Mouse (Mus musculus) right cerebral cortex, postnatal 4 days (tissue): Measurements from ENCODE around the gene Slc6a5.
"Not testable (repeated sequence)": the region's sequence is repeated elsewhere in the genome, so short reads cannot be mapped to it uniquely, and the experiment has no call there.

ENCODE experiments used
- DNase-seq: peaks from one replicate; pipeline ENCODE4 v3.0.0-alpha.2; 2022

Slc6a5 gene

DNA sequence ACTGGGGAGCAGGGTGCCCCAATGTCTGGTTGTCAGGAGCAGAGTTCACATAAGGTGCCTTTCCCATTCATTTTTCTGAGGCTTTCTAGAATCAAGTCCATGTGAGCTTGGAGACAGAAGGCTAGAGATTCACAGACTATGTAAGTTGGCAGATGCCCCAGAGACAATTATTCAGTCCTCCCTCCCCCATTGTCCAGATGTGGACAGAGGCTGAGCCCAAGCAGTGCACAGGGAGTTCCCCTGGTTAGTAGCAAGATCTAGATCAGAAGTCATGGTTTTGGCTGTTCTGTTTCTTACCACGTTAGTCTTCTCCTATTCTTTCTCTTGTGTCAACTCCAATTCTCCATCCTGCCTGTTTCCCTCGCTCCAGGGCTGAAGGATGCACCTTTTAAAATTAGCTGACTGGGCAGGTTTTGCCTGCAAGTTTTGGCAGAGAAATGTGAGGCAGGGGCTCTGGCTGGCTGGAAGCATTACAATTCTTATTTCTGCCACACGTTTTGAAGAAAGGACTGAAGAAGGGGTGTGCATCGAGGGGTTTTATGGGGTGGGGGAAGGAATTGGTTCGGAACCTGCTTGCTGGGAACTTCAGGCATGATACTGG, 3.9 kb downstream of the Slc6a5 start:
- DNase-seq: no peak

DNA sequence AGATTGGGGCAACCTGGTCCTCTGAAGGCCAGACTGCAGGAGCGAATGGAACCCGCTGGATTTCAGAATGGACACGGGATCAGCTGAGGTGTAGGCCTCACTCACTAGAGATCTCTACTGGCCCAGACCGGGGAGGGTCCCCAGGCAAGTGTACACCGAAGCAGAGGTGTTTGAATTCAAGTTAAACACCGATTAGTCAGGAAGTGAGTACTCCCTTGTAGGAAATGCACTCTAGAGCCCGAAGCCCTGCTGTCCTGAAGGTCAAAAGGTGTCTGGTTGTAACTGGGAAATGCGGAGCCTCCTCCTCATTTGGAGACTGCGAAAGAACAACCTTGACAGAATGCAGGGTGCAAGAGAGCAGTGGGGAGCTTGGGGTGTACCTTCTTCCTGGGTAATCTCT, 5.0 kb downstream of the Slc6a5 start:
- DNase-seq: no peak

DNA sequence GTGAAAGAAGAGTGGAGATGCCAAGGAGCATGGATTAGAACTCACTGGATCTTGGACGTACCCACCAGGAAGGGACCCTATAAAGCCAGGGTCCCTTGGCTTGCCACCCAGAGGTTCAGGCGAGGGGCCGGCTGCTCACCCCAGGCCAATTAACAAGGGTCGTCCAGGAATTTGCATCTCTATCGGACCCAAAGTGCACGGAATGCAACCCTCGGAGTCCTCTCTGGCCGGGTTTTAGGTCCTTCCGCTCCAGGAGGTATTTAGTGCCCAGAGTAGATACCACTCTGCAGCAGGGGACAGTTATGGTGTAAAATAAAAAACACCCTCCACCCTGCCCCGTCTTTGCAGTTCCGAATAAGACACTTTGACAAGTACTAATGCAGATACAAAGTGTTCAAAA, 5.5 kb downstream of the Slc6a5 start:
- no peak for DNase-seq

DNA sequence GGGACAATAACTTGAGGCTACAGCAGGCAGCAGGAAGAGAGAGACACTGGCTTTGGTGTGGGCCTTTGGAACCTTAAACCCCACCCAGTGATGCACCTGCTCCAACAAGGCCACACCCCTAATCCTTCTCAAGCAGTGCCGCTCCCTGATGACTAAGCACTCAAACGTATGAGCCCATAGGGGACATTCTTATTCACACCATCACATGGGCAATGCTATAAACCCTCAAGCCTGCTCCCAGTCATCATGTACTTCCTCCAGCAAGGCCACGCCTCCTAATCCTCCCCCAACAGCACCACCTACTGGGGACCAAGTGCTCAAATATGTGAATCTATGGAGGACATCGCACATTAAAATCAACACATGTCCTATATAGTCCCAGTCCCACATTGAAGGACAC, 9.5 kb downstream of the Slc6a5 start:
- DNase-seq: no peak

DNA sequence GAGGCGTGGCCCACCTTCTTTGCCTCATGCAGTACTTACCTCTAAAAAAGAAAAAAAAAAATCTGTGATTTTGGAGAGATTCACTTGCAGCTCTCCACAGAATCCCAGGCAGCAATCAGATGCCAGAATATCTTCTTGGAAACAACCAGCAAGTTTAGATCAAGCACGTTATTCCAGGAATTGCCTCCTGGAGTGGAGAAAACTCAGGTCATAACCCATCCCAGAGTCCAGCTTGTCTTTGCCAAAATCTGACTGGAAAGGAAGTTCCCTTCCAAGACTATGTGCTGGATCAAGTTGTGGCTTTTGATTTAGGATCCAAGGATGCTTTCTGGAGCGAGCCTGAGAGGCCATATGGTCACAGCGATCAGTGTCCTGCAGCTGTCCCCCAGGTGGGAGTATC, 10.8 kb downstream of the Slc6a5 start:
- no peak for DNase-seq

DNA sequence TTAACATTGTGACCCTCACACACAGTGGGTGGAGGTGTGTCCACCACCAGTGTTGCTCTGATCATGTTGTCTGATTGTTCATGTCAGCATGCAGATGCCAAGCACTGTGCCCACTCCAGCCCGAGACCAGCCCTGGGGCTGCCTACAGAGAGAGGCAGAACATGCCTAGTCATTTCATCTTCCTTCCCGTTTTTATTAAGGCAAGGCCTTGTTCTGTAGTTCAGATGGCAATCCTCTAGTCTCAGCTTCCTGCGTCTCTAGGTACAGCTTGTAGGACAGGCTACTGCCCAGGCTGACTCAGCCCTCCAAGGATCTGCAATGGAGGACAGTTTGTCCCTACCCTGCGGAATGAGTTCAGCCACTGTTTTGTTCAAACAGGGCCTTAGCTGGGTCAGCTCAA, 13.0 kb downstream of the Slc6a5 start:
- DNase-seq: no peak

DNA sequence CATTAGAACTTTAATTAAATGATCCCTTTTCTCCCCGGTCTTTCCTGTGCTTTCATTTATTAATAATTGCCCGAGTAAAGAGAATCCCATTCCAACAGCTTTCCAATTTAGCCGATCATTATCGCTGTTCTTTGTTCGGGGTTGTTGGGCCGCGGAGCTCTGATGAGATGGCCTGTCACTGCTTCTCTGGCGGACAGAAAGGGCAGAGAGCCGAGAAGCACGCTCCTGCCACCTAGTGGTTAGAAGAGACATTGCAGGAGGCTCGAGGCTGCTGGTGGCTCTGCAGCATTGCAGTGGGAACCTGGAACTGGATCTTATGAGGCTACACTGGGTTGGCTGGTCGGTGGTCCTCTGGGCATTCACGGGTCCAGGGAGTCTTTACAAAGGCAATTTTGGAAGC, 13.4 kb downstream of the Slc6a5 start:
- peak; percentile 66 for DNase-seq

DNA sequence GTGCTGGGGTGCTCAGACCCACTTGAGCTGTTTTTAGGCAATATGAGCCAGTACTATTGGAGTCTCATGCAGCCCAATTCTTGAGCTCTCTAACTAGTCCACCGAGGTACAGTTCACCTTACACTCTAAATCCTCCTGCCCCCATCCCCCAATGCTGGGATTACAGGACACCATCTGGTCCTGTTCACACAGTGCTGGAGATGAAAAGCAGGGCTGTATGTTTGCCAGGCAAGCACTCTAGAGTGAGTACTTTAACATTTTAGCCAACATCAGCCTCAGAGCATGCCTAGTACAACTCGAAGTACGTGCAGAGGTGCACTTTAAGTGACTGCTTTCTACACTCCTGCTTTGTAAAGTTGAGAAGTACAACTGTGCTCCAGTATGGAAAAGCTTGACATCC, 18.6 kb downstream of the Slc6a5 start:
- no peak for DNase-seq

DNA sequence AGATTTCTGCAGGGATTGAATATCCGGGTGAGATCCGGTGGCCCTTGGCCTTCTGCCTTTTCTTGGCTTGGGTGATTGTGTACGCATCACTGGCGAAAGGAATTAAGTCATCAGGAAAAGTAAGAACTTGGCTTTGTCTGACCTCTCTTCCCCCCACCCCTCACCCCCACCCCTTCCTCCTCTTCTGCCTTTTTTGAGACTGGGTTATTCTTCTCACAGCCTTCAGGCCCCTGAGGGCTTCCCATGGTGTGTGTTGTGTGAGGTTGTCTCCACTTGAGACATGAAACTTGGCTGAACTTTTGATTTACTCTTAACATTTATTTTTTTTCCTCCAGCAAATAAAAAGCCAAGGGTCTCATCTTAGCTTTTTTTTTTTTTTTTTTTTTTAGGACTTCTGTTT, 20.1 kb downstream of the Slc6a5 start:
- DNase-seq: no peak

DNA sequence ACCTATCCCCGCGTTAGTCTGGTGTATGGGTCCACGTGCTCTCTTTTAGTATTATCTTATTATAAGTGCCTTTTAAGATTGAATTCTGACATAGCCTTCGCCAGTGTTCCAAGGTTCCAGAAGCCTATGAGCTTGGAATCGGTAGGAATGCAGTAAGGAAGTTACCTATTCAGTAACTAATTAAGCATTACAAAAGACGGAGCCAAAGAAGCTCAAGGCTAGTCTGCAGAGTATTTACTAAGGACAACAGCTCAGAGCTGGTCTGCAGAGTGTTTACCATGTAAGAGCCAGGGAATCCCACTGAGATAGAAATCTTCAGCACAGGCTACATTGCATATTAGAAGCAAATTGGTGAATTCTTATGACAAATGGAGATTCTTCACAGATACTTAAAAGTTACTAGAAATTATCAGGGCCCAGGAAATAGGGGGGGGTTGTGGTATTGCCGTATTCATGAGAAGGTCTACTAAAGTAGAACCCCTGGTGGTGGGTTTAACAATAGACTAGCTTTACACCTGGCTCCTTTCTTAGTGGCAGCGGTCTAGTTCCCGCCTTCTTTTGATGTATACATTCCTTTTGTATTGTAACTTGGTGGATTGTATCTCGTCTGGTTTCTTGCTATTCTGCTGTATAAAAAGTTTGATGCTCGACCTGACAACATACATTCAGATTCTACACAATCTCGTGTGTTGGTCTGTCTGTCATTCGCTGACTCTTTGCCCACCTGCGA, 23.6 kb downstream of the Slc6a5 start:
- DNase-seq: not testable (repeated sequence)

DNA sequence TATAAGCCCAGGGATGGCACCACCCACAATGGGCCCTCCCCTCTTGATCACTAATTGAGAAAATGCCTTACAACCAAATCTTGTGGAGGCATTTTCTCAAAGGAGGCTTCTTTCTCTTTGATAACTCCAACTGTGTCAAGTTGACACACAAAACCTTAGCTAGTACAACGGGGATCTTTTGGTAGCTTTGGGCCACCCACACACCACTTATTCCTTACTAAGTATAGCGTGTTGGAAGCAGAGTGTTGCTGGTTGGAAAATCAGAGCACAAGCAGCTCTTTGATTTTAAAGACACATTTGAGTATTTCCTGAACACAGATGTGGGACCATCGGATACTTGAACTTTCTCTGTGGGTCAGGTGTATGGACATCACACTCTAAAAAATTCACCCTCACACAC, 26.9 kb downstream of the Slc6a5 start:
- no peak for DNase-seq

DNA sequence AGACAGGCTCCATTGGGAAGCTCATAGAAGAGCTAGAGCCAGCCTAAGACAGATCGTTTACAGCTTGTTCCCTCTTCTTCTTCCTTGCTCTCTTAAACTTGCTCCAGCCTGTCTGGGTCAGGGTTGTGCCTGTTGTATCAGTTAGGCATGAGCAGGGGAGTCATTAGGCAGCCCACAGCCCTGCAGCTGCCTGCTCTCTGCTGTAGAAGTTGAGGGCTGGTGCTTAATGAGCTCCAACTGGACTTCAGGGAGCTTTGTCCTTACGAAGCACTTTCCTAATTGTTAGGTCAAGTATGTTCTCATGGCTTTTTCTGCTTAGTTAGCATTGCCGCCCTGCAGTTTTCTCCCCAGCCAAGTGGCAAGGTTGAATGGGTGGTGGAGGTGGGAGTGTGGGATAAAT, 32.1 kb downstream of the Slc6a5 start:
- no peak for DNase-seq

DNA sequence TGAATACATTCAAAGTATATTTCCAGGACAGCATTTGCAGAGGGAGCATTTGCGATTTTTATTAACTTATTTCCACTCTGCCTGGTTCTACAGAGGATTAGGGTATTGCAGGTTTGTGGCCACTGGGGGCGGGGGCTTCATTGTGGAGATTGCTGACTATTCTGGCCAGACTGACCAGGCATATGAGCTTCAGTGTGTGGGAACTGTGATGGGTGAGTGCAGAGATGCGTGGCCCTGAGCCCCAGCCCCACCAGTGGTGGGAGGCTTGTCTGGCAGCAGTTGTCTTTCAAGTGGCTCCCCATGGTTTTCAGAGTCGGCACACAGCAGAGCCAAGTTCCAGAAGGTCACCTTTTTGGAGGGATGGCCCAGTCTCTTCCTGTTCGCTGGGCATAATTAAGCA, 32.5 kb downstream of the Slc6a5 start:
- DNase-seq: no peak

DNA sequence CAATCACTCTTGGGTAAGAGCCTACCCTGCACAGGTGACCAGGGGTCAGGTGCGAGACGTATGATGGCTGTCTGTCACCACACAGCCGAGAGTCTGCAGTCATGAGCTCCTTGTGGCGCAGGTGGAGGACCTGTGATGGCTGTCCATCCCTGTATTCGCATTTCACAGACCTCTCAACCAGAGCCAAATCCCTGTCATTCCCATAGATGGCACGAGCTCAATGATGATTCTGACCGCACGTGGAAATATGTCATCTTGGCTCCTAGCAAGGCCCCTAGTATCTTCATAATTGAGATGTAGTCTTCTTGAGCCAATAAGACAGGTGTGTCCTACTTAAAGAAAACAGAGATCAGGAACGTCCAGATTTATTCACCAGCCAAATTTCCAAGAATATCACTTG, 36.7 kb downstream of the Slc6a5 start:
- no peak for DNase-seq

DNA sequence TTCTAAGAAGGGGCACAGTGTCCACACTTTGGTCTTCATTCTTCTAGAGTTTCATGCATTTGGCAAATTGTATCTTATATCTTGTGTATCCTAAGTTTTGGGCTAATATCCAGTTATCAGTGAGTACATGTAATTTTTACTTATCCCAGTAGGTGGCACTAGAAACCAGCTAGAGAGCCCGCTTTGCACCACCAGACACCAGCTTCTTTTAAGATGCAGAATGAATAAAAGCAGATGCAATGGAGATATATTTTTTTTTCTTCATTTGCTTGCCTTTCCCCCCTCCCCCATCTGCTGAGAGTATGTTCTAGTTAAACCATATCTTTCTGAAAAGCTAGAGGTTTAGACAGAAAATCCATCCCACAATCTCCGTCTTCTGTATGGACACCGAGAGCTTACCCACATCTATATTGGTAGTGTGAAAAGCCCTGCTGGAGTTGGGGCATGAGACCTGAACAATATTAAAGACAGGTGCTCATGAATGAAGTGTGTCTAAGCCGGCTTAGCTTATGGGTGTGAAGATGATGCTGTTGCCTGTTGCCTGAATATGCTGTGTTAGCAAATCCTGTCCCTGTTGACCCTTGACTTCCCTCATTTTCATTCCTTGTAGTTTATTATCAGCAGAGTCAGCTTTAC, 43.7 kb downstream of the Slc6a5 start:
- no peak for DNase-seq

DNA sequence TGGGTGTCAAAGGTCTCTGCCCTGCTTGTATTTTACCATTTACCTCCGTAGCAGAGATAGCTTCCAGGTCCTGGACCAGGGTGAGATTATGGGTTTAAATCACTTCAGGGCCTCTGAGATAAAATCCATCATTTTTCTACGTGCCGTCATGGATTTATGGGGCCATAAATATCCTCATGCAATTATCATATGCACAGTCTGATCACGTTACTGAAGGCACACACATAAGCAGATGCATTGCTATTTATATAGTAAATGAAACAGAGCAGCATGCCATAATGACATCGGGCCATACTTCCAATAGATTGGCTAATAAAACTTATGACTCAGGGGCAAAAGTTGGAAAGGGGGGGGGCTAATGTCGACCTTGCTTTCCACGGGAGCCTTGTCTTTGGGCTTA, 44.9 kb downstream of the Slc6a5 start:
- DNase-seq: no peak

DNA sequence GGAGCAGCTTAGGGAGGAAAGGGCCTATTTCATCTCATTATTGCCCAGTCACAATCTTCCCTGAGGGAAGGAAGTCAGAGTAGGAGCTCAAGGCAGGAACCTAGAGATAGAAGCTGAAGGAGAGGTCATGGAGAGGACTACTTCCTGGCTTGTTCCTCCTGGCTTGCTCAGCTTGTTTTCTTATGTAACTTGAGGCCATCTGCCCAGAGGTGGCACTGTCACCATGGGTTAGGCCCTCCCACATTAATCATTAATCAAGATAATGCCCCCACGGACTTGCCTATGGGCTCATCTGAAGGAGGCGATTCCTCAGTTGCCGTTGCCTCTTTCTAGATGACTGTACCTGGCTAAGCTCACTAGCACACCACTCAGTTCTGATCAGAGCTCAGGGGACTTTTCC, 47.2 kb downstream of the Slc6a5 start:
- no peak for DNase-seq

DNA sequence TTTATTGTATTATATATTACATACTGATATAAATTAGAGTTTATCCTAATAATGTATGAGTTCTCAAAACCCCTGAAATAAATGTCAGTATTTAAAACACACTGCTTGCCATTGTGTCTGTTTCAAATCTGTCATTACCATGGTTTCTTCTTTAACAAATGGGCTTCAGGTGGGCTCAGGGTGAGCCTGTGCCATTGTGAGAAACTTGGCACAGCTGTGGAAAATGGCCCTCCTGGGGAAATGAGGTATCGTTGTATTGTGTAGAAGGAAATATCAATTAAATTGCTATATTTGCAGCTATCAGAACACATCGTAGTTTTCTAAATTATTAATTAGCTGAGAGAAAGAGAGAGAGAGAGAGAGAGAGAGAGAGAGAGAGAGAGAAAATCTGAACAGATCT, 53.8 kb downstream of the Slc6a5 start:
- no peak for DNase-seq

DNA sequence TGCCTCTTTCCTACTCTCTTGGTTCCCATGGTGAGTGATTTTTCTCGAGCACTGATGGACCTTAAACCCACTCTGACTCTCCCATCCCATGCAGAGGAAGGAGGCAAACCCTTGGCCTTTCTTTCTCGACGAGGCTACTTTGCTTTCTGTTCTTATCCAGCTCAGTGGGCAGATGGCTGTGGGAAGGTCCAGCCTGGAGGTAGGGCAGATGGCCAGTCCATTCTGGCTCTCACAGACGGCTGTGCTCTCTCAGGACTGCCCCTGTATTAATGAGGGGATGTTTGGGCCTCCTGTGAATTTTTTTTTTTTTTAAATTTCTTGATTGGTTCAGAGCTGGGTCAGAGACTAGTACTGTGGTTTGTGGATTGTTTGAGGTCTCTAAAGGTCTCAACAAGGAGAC, 59.6 kb downstream of the Slc6a5 start:
- DNase-seq: no peak

DNA sequence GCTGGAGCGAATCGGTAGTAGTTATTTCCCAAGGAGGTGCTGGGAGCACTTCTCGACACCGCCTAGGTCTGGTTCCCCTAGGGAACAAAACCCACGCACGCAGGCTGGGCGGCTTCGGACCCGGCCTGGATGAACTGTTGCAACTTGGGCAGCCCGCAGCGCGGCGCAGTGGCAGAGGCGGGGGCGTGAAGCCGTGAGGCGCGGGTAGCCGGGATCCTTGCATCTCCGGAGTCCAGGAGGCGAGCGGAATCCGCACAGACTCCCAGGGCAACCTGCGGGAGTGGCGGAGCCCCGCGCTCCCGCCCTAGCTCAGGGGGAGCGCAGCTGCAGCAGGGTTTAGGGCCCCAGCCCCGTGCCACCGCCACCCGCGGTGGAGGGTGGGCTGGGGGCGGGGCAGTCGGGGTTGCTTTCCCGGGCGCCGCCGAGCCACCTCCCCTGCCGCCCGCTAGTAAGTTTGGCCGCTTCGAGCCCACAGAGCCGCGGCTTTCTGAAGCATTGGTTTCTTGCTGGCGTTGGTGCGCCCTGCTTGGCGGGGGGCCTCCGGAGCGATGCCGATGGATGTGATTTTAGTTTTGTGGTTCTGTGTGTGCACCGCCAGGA, 65.0 kb downstream of the Slc6a5 start, which contains the start of gene Nell1:
TSS of gene Nell1 (plus strand) at position 24 of the 600 bp plus-strand sequence.
- peak; percentile 47 for DNase-seq

DNA sequence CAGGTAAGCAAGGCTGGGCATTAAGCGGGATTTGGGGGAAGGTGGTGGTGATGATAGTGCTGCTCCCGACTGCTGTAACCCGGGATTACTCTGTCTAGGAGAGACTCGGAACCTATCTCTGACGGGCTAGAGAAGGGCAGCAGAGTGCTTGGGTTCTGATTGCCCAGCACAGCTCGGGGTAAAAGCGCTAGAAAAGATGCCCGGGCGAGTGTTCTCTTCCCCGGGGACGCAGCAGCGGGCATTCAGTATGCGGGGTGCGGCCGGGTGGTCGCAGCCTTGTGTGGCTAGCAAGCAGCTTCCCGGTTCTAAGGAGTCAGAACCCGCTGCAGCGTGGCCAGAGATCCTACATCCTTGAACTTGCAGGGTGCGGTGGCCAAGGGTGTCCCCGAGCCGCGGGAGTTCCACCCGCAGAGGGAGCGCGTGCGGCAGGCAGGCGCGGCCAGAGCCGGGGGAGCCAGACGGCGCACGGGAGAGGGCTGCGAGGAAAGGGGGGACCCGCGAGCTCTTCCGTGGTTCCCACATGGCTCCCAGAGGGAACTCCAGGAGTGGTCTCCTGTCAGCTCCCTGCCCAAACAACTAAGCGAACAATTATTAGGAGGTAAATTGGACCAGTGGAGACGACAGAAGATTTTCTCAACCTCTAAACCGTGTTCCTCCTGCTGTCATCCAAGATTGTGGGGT, 65.6 kb downstream of the Slc6a5 start:
- DNase-seq: peak; percentile 64

DNA sequence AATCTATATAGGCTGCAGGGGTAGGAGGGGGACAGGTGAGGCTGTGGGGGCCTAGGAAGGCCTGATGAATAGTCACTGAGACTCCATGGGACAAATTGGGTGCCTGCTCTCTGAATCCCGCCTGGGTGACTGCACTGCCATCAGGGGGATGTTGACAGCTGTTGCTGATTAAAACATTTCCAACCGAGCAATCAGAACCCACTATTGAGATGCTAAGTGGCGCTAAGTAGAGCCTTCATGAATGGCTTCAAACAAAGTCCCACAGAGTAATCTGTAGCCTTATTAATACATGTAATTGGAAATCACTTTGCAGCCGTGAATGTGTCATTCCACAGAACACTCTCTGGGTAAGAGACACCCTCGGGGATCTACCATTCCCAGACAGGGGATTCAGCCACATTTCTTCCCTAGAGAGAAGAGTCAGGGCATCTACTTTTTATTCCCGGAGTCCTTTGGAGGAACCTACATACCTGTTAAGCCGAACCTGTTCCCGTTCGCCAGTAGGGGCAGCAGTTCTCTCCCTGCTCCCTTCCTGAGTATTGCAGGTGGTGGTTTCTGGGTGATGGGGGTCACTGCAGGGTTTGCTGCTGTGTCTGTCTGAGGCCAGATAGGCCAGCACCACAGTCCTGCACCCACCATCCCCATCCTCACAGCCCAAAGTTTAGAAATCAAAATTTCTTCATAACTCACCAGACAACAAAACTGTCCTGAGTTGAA, 71.7 kb downstream of the Slc6a5 start:
- no peak for DNase-seq

DNA sequence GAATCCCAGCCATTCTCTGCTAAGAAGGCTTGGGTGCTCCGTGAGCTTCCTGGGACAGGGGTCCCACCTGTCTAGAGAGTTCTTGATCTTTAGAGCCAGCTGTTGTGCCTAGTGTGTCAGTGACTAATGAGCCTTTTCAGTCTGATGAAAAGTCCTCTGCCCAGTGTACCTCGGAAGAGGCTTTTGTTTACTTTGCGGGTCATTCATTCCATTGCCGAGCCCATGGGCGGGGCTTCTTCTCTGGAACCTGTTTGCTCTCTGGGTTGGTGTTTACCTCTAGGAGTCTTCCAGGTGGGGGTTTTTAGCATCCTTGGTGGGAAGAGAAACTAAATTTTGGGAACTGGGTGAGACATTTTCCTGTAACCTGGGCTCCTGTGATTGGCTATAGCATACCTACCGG, 74.8 kb downstream of the Slc6a5 start:
- no peak for DNase-seq
